Mouse (Mus musculus): ENCODE measurements at regions not wholly inside any gene's neighbourhood (a gene's known extent, or its start where the extent isn't known, plus 50 kb on each side); places are given as distances from the start of the nearest gene placed in this dataset.

DNA sequence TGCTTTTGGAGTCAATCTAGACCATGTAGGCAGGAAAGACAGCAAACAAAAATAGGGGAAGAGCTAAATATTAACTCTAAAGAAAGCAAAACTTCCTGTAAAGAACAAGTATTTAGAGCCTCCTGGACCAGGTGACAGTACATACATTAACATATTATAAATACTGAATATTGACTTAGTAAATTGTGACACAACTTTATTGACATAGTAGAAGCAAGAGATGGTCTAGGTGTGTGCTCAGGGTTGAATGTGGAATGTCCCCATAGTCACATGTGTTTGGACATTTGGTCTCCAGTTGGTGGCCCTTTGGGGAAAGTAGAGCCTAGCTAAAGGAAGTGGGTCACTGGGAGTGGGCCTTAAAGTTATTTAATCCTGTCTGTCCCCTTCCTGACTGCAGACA is 139.6 kb upstream of the Atp6ap2 start:
- TF ChIP-seq CTCF (IDR thresholded peaks at IDR 0.05; ENCODE audit: borderline replicate concordance, insufficient read depth, low read length) (no peak), POLR2A (IDR thresholded peaks at IDR 0.05; ENCODE audit: low read depth, low read length) (no peak)

Data from embryonic fibroblast, embryonic 13.5 days (primary cell).